Mouse (Mus musculus) hindlimb bud, embryonic 11.5 days (tissue): ENCODE measurements at regions not wholly inside any gene's neighbourhood (a gene's known extent, or its start where the extent isn't known, plus 50 kb on each side); places are given as distances from the start of the nearest gene placed in this dataset.

Experiments
- DNase-seq: peaks from one replicate; pipeline ENCODE4 v3.0.0-alpha.2; 2012; ENCODE audit warnings: low read depth, low spot score; ENCODE audit errors: extremely low spot score

GRCm38 (mm10) chr10:99416271-99416670 is 153.2 kb downstream of the Dusp6 start:
- no peak for DNase-seq

- no peak for DNase-seq
These were observed 154.0 kb downstream of the Dusp6 start for GRCm38 (mm10) chr10:99416896-99417479.

- no peak for DNase-seq
These were observed 154.6 kb downstream of the Dusp6 start for GRCm38 (mm10) chr10:99417591-99417990.

- no peak for DNase-seq
These were observed 155.5 kb downstream of the Dusp6 start for GRCm38 (mm10) chr10:99418497-99418896.

GRCm38 (mm10) chr10:99419532-99419931 is 156.5 kb downstream of the Dusp6 start:
- DNase-seq, result no peak

GRCm38 (mm10) chr10:99423406-99423805 is 160.4 kb downstream of the Dusp6 start:
- DNase-seq, result no peak

GRCm38 (mm10) chr10:99425265-99425664 is 162.2 kb downstream of the Dusp6 start:
- no peak for DNase-seq

GRCm38 (mm10) chr10:99430175-99430574 is 167.1 kb downstream of the Dusp6 start:
- no peak for DNase-seq

- no peak for DNase-seq
These were observed 167.9 kb downstream of the Dusp6 start for GRCm38 (mm10) chr10:99430669-99431561.

GRCm38 (mm10) chr10:99437060-99437459 is 174.0 kb downstream of the Dusp6 start:
- DNase-seq, result no peak

GRCm38 (mm10) chr10:99440169-99440568 is 177.1 kb downstream of the Dusp6 start:
- DNase-seq, result no peak

- no peak for DNase-seq
These were observed 178.0 kb downstream of the Dusp6 start for GRCm38 (mm10) chr10:99441014-99441413.

- no peak for DNase-seq
These were observed 178.9 kb downstream of the Dusp6 start for GRCm38 (mm10) chr10:99441931-99442330.

GRCm38 (mm10) chr10:99443453-99444170 is 180.6 kb downstream of the Dusp6 start:
- no peak for DNase-seq

GRCm38 (mm10) chr10:99450714-99451625 is 187.9 kb downstream of the Dusp6 start:
- no peak for DNase-seq

- DNase-seq, result no peak
These were observed 188.8 kb downstream of the Dusp6 start for GRCm38 (mm10) chr10:99451639-99452417.

GRCm38 (mm10) chr10:99456180-99456579 is 193.1 kb downstream of the Dusp6 start:
- DNase-seq, result no peak

GRCm38 (mm10) chr10:99458047-99458446 is 195.0 kb downstream of the Dusp6 start:
- no peak for DNase-seq

- no peak for DNase-seq
These were observed 196.2 kb downstream of the Dusp6 start for GRCm38 (mm10) chr10:99459171-99459660.
